Mouse (Mus musculus) heart, adult 2 months (tissue): ENCODE data around the gene Rpl29.

Experiments
- CTCF ChIP-seq: fragments of 200-600 bp; IDR thresholded peaks from 2 replicates; pipeline ENCODE4 v1.8.1; 2022; ENCODE audit warnings: antibody characterized with exemption, mild to moderate bottlenecking, moderate library complexity
- POLR2A ChIP-seq: fragments of 200-500 bp; IDR thresholded peaks from 2 replicates; pipeline ENCODE4 v1.6.1; 2011; ENCODE audit warnings: mild to moderate bottlenecking, low read depth, low read length, control low read depth; ENCODE audit not compliant: insufficient read depth

DNA sequence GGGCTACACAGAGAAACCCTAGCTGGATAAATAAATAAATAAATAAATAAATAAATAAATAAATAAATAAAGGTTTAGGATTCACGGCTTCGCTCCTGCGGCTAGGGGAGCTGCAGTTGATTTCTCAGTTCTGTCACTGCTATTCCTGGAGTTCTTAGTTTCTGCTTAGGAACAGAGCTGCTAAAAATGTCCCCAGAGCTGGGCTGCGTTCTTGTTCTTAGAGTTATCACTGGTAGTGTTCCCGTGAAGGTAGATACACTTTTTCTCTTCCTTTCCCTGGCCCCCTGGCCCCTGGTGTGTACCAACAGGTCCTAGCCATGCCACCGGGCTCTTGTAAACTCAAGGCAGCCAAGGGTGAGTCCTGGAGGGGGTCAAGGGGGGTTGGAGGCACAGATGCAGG is 12.4 kb upstream of the Rpl29 start:
- TF ChIP-seq POLR2A (no peak), CTCF (no peak)
